Mouse (Mus musculus) heart, embryonic 14.5 days (tissue): ENCODE measurements around the gene Apeh. TPM values are rescaled to one million over a fixed set of nuclear protein-coding genes. Genes with fewer than 3 reads are reported as not detected.
A peak's percentile ranks its signal among the peaks of the same experiment; 100 is the strongest.

Experiments used
- ATAC-seq: fragments of 200-750 bp; cut with Nextera tagmentation; 2 replicates; pipeline ENCODE4 v1.8.0; 2017; ENCODE audit warnings: low read depth, moderate TSS enrichment; ENCODE audit not compliant: insufficient number of reproducible peaks, insufficient read depth, low FRiP score
- H3K27ac ChIP-seq, 2 experiments: fragments of 200-500 bp in 1 of 2; fragments of 300-500 bp in 1 of 2; sonication (generic) in 1 of 2; replicated peaks in 1 of 2; 2 replicates each; pipeline ENCODE4 v1.5.1; 2012 to 2014; ENCODE audit warnings: low read depth in 2 of 2, low read length in 2 of 2, control low read depth in 1 of 2, mild to moderate bottlenecking in 1 of 2, mixed read lengths in 1 of 2; ENCODE audit not compliant: control insufficient read depth in 1 of 2, insufficient read depth in 1 of 2
- H3K27me3 ChIP-seq: fragments of 300-500 bp; sonication (generic); 2 replicates; pipeline ENCODE4 v1.6.1; 2014; ENCODE audit warnings: mild to moderate bottlenecking, low read length, control low read depth; ENCODE audit not compliant: control insufficient read depth, insufficient read depth
- H3K36me3 ChIP-seq: fragments of 300-500 bp; sonication (generic); 2 replicates; pipeline ENCODE4 v1.6.1; 2014; ENCODE audit warnings: mild to moderate bottlenecking, control low read depth, low read length, mixed read lengths; ENCODE audit not compliant: control insufficient read depth, insufficient read depth
- H3K4me1 ChIP-seq, 2 experiments: fragments of 200-500 bp in 1 of 2; fragments of 300-500 bp in 1 of 2; sonication (generic) in 1 of 2; 2 replicates each; pipeline ENCODE4 v1.6.1; 2012 to 2014; ENCODE audit warnings: low read length in 2 of 2, control low read depth in 1 of 2, mixed read lengths in 1 of 2; ENCODE audit not compliant: control insufficient read depth in 2 of 2, insufficient read depth in 2 of 2
- H3K4me2 ChIP-seq: fragments of 300-500 bp; sonication (generic); 2 replicates; pipeline ENCODE4 v1.6.1; 2014; ENCODE audit warnings: mild to moderate bottlenecking, low read length
- H3K4me3 ChIP-seq, 2 experiments: fragments of 200-500 bp in 1 of 2; fragments of 300-500 bp in 1 of 2; sonication (generic) in 1 of 2; 2 replicates each; pipeline ENCODE4 v1.5.1; 2012 to 2014; ENCODE audit warnings: low read length in 2 of 2, mild to moderate bottlenecking in 2 of 2, control low read depth in 1 of 2, low read depth in 1 of 2, moderate library complexity in 1 of 2; ENCODE audit not compliant: control insufficient read depth in 1 of 2, insufficient read depth in 1 of 2
- H3K9ac ChIP-seq: fragments of 300-500 bp; sonication (generic); 2 replicates; pipeline ENCODE4 v1.6.1; 2014; ENCODE audit warnings: mild to moderate bottlenecking, low read length
- H3K9me3 ChIP-seq: fragments of 300-500 bp; sonication (generic); 2 replicates; pipeline ENCODE4 v1.6.1; 2016; ENCODE audit warnings: low read length, control low read depth; ENCODE audit not compliant: control insufficient read depth
- WGBS: fragments of 180-500 bp; shearing (Covaris S2); extraction: QIAGEN DNeasy Blood & Tissue Kit; methylation state at CpG from one replicate; pipeline ENCODE4 v1.1.7; 2014; 5-methylcytosine and 5-hydroxymethylcytosine counted together
- polyA plus RNA-seq: library from polyadenylated mRNA; unstranded; fragments of >200 nt; fragmentation: Nextera tagmentation; extraction: Ambion mirVana; gene quantifications from 2 replicates; pipeline ENCODE4 v1.2.1, GENCODE M21; 2014

Apeh gene
- polyA plus RNA-seq, 1 experiment from 2014 or later = 48.7 TPM

DNA sequence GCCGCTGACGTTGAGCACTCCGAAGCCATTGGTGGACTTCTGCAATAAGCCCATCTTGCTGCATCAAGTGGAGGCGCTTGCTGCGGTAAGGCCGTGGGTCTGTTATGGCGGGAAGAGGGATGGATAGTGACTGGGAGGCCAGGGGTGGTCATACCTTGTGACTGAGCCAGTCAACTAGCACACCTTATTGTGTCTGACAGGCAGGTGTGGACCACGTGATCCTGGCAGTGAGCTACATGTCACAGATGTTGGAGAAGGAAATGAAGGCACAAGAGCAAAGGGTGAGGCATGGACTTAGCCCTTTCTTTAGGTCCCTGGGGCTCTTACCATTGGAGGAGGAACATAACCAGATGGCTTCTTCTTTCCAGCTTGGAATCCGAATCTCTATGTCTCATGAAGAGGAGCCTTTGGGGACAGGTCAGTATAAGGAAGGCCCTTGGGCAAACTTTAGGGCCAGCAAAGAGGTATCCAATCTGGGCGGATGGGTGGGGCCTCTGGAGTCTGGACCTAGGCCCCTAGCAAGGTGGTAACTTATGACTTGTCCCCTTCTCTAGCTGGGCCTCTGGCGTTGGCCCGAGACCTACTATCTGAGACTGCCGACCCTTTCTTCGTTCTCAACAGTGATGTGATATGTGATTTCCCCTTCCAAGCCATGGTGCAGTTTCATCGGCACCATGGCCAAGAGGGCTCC is 44.7 kb downstream of the Apeh start:
- H3K4me1 ChIP-seq = peaks cover 14 to 21% of the 10 kb centered on the region in 2 experiments

DNA sequence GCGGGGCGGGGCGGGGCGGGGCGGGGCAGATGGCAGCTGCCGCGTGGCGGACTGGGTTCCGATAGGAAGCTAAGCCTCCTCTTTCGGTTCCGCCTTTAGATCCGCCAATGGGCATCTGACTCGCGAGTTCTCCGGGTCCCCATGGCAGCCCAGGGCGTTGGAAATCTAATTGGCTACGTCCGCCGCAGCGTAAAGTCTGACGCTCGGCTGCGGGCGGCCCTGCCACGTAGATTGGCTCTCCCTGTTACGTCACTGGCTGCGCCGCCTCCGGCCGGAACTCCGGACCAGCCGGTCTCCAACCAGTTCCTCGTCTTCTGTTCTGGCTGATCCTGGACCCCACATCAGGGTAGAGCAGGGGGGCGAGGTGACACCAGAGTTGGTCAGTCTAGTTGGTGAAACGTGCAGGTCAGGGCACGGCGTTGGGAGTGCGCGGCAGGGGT is 45.4 kb downstream of the Apeh start, which contains the start of gene Gmppb:
TSS of gene Gmppb (plus strand) at position 227 of the 440 bp plus-strand sequence.
- Histone ChIP-seq H3K27ac (peak within 1 kb of the TSS; percentile 67 to 74), H3K27me3 (no peaks in the 10 kb centered on the region), H3K4me1 (peaks cover 14 to 21% of the 10 kb centered on the region in 2 experiments), H3K9ac (peak within 1 kb of the TSS; percentile 88), H3K4me2 (peak within 1 kb of the TSS; percentile 95), H3K36me3 (peaks cover 60% of the 10 kb centered on the region), H3K9me3 (no peaks in the 10 kb centered on the region), H3K4me3 (peak within 1 kb of the TSS; percentile 94 to 95)
- WGBS = under 1% methylated on average over 34 of the region's 39 CpGs
- peak; percentile 90 for ATAC-seq

More for the DNA sequence above, 44.7 kb downstream of the Apeh start:
- peaks cover 65% of the 10 kb centered on the region for H3K36me3 ChIP-seq
- H3K4me3 ChIP-seq = peak overlapping the region; percentile 94 to 95
- H3K27me3 ChIP-seq = no peaks in the 10 kb centered on the region
- 39% methylated on average over 15 of the region's 15 CpGs for WGBS
- H3K27ac ChIP-seq = peak overlapping the region; percentile 67 to 73
- peak overlapping the region; percentile 88 for H3K9ac ChIP-seq
- H3K9me3 ChIP-seq = no peaks in the 10 kb centered on the region
- H3K4me2 ChIP-seq = peak overlapping the region; percentile 95
- no peak for ATAC-seq

DNA sequence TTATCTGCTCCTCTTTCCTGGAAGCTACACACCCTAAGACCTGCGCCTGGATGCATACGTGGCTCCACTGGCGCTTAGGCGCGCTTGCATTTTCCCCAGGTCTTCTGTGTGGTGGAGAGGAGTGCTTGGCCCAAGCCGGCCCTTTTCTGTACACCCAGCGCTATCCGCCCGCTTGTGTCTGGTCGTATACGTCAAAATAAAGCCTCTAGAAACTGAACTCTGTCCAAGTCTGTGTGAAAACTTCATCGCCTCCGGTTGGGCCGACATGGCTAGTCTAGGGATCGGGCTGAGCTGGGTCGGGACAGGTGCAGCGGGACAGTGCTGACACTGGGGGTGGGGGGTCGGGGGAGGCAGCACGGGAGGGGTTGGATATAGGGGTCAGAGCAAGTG is 45.8 kb downstream of the Apeh start:
- ATAC-seq = peak; percentile 0; the same call in 1 of the 2 replicates

DNA sequence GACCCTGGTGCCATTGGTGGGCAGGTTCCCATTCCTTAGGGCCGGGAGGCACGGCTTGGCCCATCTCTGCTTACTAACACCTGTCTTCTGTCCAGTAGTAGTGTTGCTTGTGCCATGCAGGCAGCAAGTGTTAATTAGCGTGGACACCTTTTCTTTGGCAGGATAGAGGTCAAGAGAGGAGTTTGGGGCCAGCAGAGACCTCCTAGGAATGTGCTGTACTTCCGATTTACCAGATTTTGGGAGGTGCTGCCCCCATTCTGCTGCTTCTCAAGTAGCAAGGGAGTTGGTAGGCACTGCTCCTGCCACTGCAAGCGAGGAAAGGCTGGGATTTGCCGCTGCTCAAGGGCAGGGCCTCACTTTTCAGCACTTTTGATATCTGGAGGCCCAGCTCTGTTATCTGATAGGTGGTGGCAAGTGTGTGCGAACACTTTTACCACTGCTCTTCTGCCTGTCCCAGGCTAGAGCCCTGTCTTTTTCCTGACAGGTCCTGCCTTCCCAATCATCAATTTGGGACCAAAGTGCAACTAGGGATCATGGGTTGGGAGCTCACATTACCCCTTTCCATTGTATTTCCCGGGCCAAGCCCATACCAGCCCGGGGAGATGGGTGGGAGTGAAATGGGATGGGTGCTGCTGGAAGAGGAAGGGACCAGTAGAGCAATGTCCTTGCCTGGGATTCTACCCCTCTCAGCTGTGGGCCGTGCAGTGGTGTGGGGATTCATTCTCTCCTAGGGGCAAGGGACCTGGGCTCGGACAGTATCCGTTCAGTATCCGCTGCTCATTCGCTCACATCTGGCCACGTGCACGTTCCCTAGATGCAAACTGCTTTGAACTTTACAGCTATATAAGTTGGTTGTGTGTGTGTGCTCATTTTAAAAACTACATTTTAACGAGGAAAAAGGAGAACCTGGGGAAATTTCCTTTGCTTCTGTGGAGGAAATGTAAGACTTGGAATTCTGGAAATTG is 46.5 kb downstream of the Apeh start:
- Histone ChIP-seq H3K36me3 (peaks cover 63% of the 10 kb centered on the region), H3K9ac (peak overlapping the region; percentile 88), H3K27me3 (no peaks in the 10 kb centered on the region), H3K4me2 (peak overlapping the region; percentile 95), H3K4me3 (peak overlapping the region; percentile 60 to 94), H3K27ac (peak overlapping the region; percentile 50 to 74), H3K9me3 (no peaks in the 10 kb centered on the region), H3K4me1 (peaks cover 9 to 21% of the 10 kb centered on the region in 2 experiments)
- no peak for ATAC-seq
- WGBS = 30% methylated on average over 17 of the region's 17 CpGs

More for the DNA sequence above, 45.8 kb downstream of the Apeh start:
- Histone ChIP-seq H3K9ac (peak overlapping the region; percentile 88), H3K36me3 (peaks cover 56% of the 10 kb centered on the region), H3K27ac (peak overlapping the region; percentile 50 to 74), H3K4me1 (peaks cover 14 to 21% of the 10 kb centered on the region in 2 experiments), H3K9me3 (no peaks in the 10 kb centered on the region), H3K4me3 (peak overlapping the region; percentile 60 to 94), H3K27me3 (no peaks in the 10 kb centered on the region), H3K4me2 (peak overlapping the region; percentile 95)
- WGBS = 2% methylated on average over 19 of the region's 19 CpGs

DNA sequence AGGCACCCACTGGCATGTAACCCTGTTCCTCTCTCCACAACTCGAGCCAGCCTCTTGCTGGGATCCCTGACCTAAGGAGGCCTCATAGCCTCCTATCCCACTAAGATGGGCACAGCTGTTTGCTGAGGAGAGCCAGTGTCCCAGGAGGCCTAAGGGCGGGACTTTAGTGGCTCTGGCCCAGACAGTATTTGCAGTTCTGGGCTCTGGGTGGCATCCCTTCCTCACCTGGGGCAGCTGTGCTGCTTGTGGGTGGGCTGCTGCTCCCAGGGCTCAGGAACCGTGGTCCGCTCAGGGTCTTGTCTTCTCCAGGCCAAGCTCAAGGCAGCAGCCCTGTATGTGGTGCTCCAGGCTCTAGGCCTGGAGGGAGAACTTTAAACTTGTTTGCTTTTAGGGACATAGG is 47.8 kb downstream of the Apeh start:
- H3K4me3 ChIP-seq = no peak overlapping the region
- no peak overlapping the region for H3K9ac ChIP-seq
- no peak for ATAC-seq
- H3K9me3 ChIP-seq = no peaks in the 10 kb centered on the region
- no peak overlapping the region for H3K27ac ChIP-seq
- H3K36me3 ChIP-seq = peaks cover 69% of the 10 kb centered on the region
- H3K4me1 ChIP-seq = peaks cover 9 to 16% of the 10 kb centered on the region in 2 experiments
- no peak overlapping the region for H3K4me2 ChIP-seq
- WGBS = 90% methylated on average over 4 of the region's 4 CpGs
- no peaks in the 10 kb centered on the region for H3K27me3 ChIP-seq

DNA sequence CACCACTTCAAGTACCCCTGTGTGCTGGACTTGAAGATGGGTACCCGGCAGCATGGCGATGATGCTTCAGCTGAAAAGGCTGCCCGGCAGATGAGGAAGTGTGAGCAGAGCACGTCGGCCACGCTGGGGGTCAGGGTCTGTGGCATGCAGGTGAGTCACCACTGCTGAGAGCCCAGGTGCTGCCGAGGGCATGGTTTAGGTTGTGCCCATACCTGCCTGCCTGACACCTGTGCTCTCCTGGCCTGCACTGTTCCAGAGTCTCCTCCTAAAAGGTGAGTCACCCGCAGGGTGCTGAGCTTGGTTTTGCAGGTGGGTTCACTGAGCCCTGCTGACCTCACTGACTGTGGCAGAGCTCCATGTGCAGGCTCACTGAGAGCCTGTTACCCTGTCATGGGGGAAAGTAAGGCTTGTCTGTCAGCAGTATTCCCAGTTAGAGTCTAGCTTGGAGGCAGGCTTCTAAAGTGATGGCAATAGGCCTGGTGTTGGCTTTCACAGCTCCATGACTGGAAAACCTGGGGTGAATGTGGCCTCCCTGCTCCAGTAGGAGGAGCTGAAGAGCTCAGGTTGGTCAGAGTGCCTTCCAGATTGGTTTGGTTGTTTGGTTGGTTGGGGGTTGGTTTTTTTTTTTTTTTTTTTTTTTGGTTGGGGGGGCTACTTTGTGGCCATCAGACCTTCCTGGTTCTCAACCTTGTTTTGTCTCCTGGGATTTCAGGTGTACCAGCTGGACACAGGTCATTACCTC is 49.5 kb downstream of the Apeh start:
- Histone ChIP-seq H3K27me3 (no peaks in the 10 kb centered on the region), H3K9me3 (no peaks in the 10 kb centered on the region), H3K27ac (no peak overlapping the region), H3K4me3 (no peak overlapping the region), H3K9ac (no peak overlapping the region), H3K4me1 (peaks cover 7 to 14% of the 10 kb centered on the region in 2 experiments), H3K36me3 (peaks cover 67% of the 10 kb centered on the region), H3K4me2 (no peak overlapping the region)
- ATAC-seq = no peak
- WGBS = 97% methylated on average over 8 of the region's 8 CpGs
